Mouse (Mus musculus) kidney, postnatal 0 days (tissue): ENCODE results near the gene Myct1. TPM values are rescaled to one million over a fixed set of nuclear protein-coding genes. Genes with fewer than 3 reads are reported as not detected.

Source experiments
- ATAC-seq: fragments of 200-750 bp; cut with Nextera tagmentation; replicated peaks from 2 replicates; pipeline ENCODE4 v1.8.0; 2017; ENCODE audit warnings: low read depth, moderate number of reproducible peaks, moderate TSS enrichment, moderate library complexity; ENCODE audit not compliant: low FRiP score
- DNase-seq: peaks from one replicate; pipeline ENCODE4 v3.0.0-alpha.2; 2016; ENCODE audit warnings: low spot score
- H3K27ac ChIP-seq: fragments of 300-500 bp; sonication (generic); 2 replicates; pipeline ENCODE4 v1.5.1; 2014; ENCODE audit warnings: mild to moderate bottlenecking
- H3K27me3 ChIP-seq: fragments of 300-500 bp; sonication (generic); 2 replicates; pipeline ENCODE4 v1.6.1; 2014; ENCODE audit warnings: low read length, mixed read lengths; ENCODE audit not compliant: insufficient read depth
- H3K36me3 ChIP-seq: fragments of 300-500 bp; sonication (generic); 2 replicates; pipeline ENCODE4 v1.6.1; 2014; ENCODE audit warnings: low read length, mixed read lengths; ENCODE audit not compliant: insufficient read depth
- H3K4me1 ChIP-seq: fragments of 300-500 bp; sonication (generic); replicated peaks from 2 replicates; pipeline ENCODE4 v1.6.1; 2014; ENCODE audit warnings: antibody characterized with exemption, low read length, mixed read lengths; ENCODE audit not compliant: insufficient read depth
- H3K4me2 ChIP-seq: fragments of 300-500 bp; sonication (generic); 2 replicates; pipeline ENCODE4 v1.6.1; 2014; ENCODE audit warnings: mild to moderate bottlenecking, low read length, moderate library complexity, mixed read lengths
- H3K4me3 ChIP-seq: fragments of 300-500 bp; sonication (generic); replicated peaks from 2 replicates; pipeline ENCODE4 v1.5.1; 2014; ENCODE audit warnings: low read depth, low read length
- H3K9ac ChIP-seq: fragments of 300-500 bp; sonication (generic); 2 replicates; pipeline ENCODE4 v1.6.1; 2014; ENCODE audit warnings: low read depth, low read length
- H3K9me3 ChIP-seq: fragments of 300-500 bp; sonication (generic); replicated peaks from 2 replicates; pipeline ENCODE4 v1.6.1; 2016; ENCODE audit warnings: low read length, inconsistent platforms, mixed read lengths
- CTCF ChIP-seq: IDR thresholded peaks from 2 replicates; pipeline ENCODE4 v1.5.1; 2016; ENCODE audit warnings: antibody characterized with exemption, low read depth, mild to moderate bottlenecking, moderate library complexity
- WGBS: fragments of 180-500 bp; shearing (Covaris S2); extraction: QIAGEN DNeasy Blood & Tissue Kit; methylation state at CpG from one replicate; pipeline ENCODE4 v1.1.7; 2014; 5-methylcytosine and 5-hydroxymethylcytosine counted together
- polyA plus RNA-seq: library from polyadenylated mRNA; unstranded; fragments of >200 nt; fragmentation: Nextera tagmentation; extraction: Ambion mirVana; gene quantifications from 2 replicates; pipeline ENCODE4 v1.2.1, GENCODE M21; 2015

Gene Myct1
- polyA plus RNA-seq, 1 experiment from 2014 or later, result 12.4 TPM

- peak; percentile 66 for TF ChIP-seq CTCF
- 25% methylated on average over 1 of the region's 1 CpGs for WGBS
Measured at GRCm38 (mm10) chr10:5634336-5634735, 40.8 kb downstream of the Myct1 start.

GRCm38 (mm10) chr10:5637322-5637721 is 43.7 kb downstream of the Myct1 start:
- Histone ChIP-seq H3K4me3 (no peak overlapping the region), H3K9ac (no peak overlapping the region), H3K4me2 (no peak overlapping the region), H3K36me3 (no peaks in the 10 kb centered on the region), H3K27me3 (no peaks in the 10 kb centered on the region), H3K9me3 (no peaks in the 10 kb centered on the region), H3K27ac (no peak overlapping the region), H3K4me1 (no peaks in the 10 kb centered on the region)
- DNase-seq (no peak), ATAC-seq (no peak)
- 0 out of 2 replicates have a peak, but pooled peaks have one; percentile 3 for TF ChIP-seq CTCF
- 78% methylated on average over 4 of the region's 4 CpGs for WGBS

More at GRCm38 (mm10) chr10:5634336-5634735, 40.8 kb downstream of the Myct1 start:
- no peaks in the 10 kb centered on the region for H3K4me1 ChIP-seq
- H3K36me3 ChIP-seq, result no peaks in the 10 kb centered on the region
- H3K27ac ChIP-seq, result no peak overlapping the region
- DNase-seq, result peak; percentile 55
- ATAC-seq, result no peak
- no peaks in the 10 kb centered on the region for H3K9me3 ChIP-seq
- no peak overlapping the region for H3K4me3 ChIP-seq
- no peaks in the 10 kb centered on the region for H3K27me3 ChIP-seq
- H3K9ac ChIP-seq, result no peak overlapping the region
- no peak overlapping the region for H3K4me2 ChIP-seq

GRCm38 (mm10) chr10:5639112-5639511 is 45.5 kb downstream of the Myct1 start, which contains the start of gene Vip:
Gene Vip (plus strand): TSS chr10:5639218.
- ATAC-seq, result no peak; the same call in 1 of the 2 replicates
- Histone ChIP-seq H3K4me2 (no peak within 1 kb of the TSS), H3K36me3 (no peaks in the 10 kb centered on the region), H3K4me3 (no peak within 1 kb of the TSS), H3K27me3 (no peaks in the 10 kb centered on the region), H3K9ac (no peak within 1 kb of the TSS), H3K27ac (no peak within 1 kb of the TSS), H3K9me3 (no peaks in the 10 kb centered on the region), H3K4me1 (no peaks in the 10 kb centered on the region)
- peak; percentile 83 for DNase-seq
- no peak for TF ChIP-seq CTCF
- WGBS, result 21% methylated on average over 8 of the region's 8 CpGs

Other genes starting within 250 kb of the Myct1 start
- gene Syne1, start 42.3 kb upstream of the Myct1 start, polyA plus RNA-seq, result 5.2 and 5.6 TPM in 2 replicates
- 1.6 and 1.9 TPM in 2 replicates for gene Vip, start 45.4 kb downstream of the Myct1 start, polyA plus RNA-seq
- 29.3 and 38.3 TPM in 2 replicates for gene Fbxo5, start 211.8 kb downstream of the Myct1 start, polyA plus RNA-seq
- gene Mtrf1l, start 230.1 kb downstream of the Myct1 start, polyA plus RNA-seq, result 13.1 and 13.3 TPM in 2 replicates